Mouse (Mus musculus): ENCODE measurements around the gene Vmn1r47.
"Not testable (repeated sequence)": the region's sequence is repeated elsewhere in the genome, so short reads cannot be mapped to it uniquely, and the experiment has no call there.

Gene Vmn1r47

DNA sequence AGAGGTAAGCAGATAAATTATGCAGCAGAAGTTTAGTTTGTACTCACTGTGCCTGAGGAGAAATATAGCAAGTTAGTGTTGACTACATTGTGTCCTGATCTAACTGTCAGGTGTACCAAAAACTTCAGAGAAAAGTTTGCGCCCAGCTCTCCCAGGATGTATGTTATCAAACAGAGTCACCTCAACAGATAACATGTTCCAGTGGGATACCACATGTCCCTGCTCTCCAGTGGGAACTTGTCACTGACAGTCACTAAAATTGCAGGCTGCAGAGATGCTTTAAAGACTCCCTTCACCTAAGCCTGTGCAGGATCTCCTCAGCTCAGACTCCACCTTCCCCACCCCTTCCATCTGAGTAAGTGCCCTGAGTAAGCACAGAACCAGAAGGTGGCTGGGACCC lies at the start of gene Vmn1r47:
Gene Vmn1r47, plus strand, starts transcription at position 301 of the 400 bp plus-strand sequence.
- not testable (repeated sequence) for DNase-seq

DNA sequence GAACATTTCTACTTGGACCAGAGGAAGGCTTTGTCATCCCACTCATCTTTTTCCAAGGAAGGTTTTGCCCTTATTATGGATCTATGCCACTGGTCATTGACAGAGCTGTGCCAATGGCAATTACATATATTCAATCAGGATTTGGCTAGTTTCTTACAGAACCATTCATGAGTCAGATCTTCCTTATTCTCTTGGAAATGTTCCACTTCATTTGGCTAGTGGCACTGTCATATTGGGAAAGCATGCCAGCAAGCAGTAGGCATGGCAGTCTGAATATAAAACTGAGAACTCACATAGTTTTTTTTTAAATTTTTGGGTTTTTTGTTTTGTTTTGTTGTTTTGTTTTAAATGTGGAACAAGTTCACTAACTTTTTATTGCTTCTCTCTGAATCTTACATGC lies 49.6 kb upstream of the Vmn1r47 start:
- no peak for DNase-seq

DNA sequence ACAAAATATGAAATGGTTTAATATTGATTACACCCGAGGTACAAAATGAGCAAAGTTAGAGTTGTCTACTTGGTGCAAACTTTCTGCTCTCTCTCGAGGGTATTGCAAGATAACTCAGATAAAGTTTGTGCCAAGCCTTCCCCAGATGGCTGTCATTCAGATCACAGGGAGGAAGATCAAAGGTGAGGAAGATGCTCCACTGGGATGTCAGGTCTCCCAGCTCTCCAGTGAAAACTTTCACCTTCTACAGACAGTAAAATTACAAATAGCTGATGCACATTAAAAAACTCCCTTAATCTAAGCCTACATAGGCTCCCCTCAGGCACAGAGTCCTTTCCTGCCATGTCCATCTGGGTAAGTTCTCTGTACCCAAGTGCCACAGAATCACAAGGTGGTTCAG lies 46.9 kb upstream of the Vmn1r47 start, which contains the start of gene Vmn1r46:
Gene Vmn1r46, plus strand, starts transcription at position 301 of the 400 bp plus-strand sequence.
- no peak for DNase-seq

DNA sequence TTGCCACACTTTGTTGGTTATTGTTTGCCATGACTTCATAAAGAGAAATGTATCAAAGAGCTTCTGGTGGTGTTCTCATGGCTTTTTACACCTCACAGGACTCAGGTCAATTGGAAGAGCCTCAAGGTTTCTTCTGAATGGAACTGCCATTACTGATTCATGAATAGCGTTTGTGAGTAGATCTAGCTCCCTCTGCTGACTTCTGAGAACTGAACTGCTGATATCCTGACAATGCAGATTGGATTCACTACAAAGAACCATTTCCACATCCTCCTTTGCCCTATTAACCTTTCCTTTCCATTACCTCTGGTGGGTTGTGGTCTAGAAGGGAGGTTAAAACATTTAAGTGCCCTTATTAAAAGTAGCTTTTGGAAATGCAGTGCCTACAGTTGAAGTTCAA lies 30.0 kb upstream of the Vmn1r47 start:
- DNase-seq, result peak in 1 of 2 experiments; percentile 8

DNA sequence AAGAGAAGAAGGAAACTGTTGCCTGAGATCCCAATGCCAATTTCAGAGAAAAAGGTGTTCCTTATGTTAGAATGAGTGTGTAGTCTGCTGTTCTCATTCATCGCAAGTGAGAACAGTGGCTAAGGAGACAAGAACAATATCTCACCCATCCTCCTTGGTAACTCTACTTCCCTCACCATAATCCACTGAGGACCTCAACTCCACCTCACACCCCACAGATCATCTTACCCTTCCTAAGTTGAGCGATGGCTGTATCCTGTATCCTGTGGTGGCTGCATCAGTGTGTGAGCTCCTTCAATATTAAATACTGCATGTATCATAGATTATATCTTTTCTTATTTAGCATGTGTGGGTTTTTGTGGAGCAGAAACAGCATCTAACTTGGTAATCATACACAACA lies 20.8 kb downstream of the Vmn1r47 start, which contains the start of gene Vmn1r48:
Gene Vmn1r48, minus strand, starts transcription at position 101 of the 400 bp plus-strand sequence.
- not testable (repeated sequence) for DNase-seq
